Mouse (Mus musculus) liver, adult (tissue): ENCODE results near the gene 0610037L13Rik.

Source experiments
- GATA4 ChIP-seq: IDR thresholded peaks from 2 replicates; pipeline ENCODE4 v1.6.1; 2014; ENCODE audit warnings: mild to moderate bottlenecking, low read length; ENCODE audit not compliant: insufficient replicate concordance

0610037L13Rik gene

GRCm38 (mm10) chr4:107942741-107943140 lies 53.1 kb downstream of the 0610037L13Rik start:
- TF ChIP-seq GATA4, result no peak

GRCm38 (mm10) chr4:107944141-107944540 lies 54.5 kb downstream of the 0610037L13Rik start:
- no peak for TF ChIP-seq GATA4
